Mouse (Mus musculus): ENCODE measurements around the gene Tnfrsf13b. TPM values are rescaled to one million over a fixed set of nuclear protein-coding genes. Genes with fewer than 3 reads are reported as not detected.

The Tnfrsf13b gene
- polyA plus RNA-seq, 1 experiment from 2014 or later: 1.6 TPM

GRCm38 (mm10) chr11:61110113-61110512 is 16.4 kb upstream of the Tnfrsf13b start:
- no peaks in the 10 kb centered on the region for H3K9me3 ChIP-seq
- no peak overlapping the region for H3K27ac ChIP-seq (replicated peaks)
- no peaks in the 10 kb centered on the region for H3K36me3 ChIP-seq
- H3K9ac ChIP-seq (replicated peaks): no peak overlapping the region
- WGBS: 74% methylated on average over 10 of the region's 10 CpGs
- peaks cover 12% of the 10 kb centered on the region; the same call in 1 of the 2 replicates for H3K27me3 ChIP-seq
- H3K4me2 ChIP-seq (replicated peaks): no peak overlapping the region
- H3K4me1 ChIP-seq: no peaks in the 10 kb centered on the region
- no peak overlapping the region for H3K4me3 ChIP-seq
- ATAC-seq (ENCODE audit: low FRiP score, low read depth): no peak

- Histone ChIP-seq H3K36me3 (no peaks in the 10 kb centered on the region), H3K27ac (replicated peaks) (no peak overlapping the region), H3K9me3 (no peaks in the 10 kb centered on the region), H3K9ac (replicated peaks) (no peak overlapping the region), H3K27me3 (peaks cover 11% of the 10 kb centered on the region; the same call in 1 of the 2 replicates), H3K4me2 (replicated peaks) (no peak overlapping the region), H3K4me1 (no peaks in the 10 kb centered on the region), H3K4me3 (no peak overlapping the region)
- 64% methylated on average over 1 of the region's 1 CpGs for WGBS
- ATAC-seq (ENCODE audit: low FRiP score, low read depth): no peak
Observed at GRCm38 (mm10) chr11:61110928-61111327, 15.6 kb upstream of the Tnfrsf13b start.

- no peaks in the 10 kb centered on the region for H3K36me3 ChIP-seq
- H3K4me1 ChIP-seq: no peaks in the 10 kb centered on the region
- peaks cover 7% of the 10 kb centered on the region; the same call in 1 of the 2 replicates for H3K27me3 ChIP-seq
- WGBS: 89% methylated on average over 4 of the region's 4 CpGs
- H3K9me3 ChIP-seq: no peaks in the 10 kb centered on the region
- no peak overlapping the region for H3K4me2 ChIP-seq (replicated peaks)
- no peak overlapping the region for H3K27ac ChIP-seq (replicated peaks)
- no peak overlapping the region for H3K9ac ChIP-seq (replicated peaks)
- no peak overlapping the region for H3K4me3 ChIP-seq
- no peak for ATAC-seq (ENCODE audit: low FRiP score, low read depth)
Observed at GRCm38 (mm10) chr11:61111472-61111871, 15.1 kb upstream of the Tnfrsf13b start.

- Histone ChIP-seq H3K4me2 (replicated peaks) (no peak overlapping the region), H3K27ac (replicated peaks) (no peak overlapping the region), H3K4me3 (no peak overlapping the region), H3K9me3 (no peaks in the 10 kb centered on the region), H3K4me1 (no peaks in the 10 kb centered on the region), H3K9ac (replicated peaks) (no peak overlapping the region), H3K27me3 (peaks cover 7% of the 10 kb centered on the region; the same call in 1 of the 2 replicates), H3K36me3 (no peaks in the 10 kb centered on the region)
- no peak for ATAC-seq (ENCODE audit: low FRiP score, low read depth)
- WGBS: 86% methylated on average over 8 of the region's 8 CpGs
Observed at GRCm38 (mm10) chr11:61112323-61112995, 14.1 kb upstream of the Tnfrsf13b start.

GRCm38 (mm10) chr11:61116226-61116625 is 10.3 kb upstream of the Tnfrsf13b start:
- Histone ChIP-seq H3K36me3 (no peaks in the 10 kb centered on the region), H3K27me3 (no peaks in the 10 kb centered on the region), H3K4me3 (no peak overlapping the region), H3K4me1 (no peaks in the 10 kb centered on the region), H3K9me3 (no peaks in the 10 kb centered on the region; the same call in 1 of the 2 replicates), H3K9ac (replicated peaks) (no peak overlapping the region), H3K27ac (replicated peaks) (no peak overlapping the region), H3K4me2 (replicated peaks) (no peak overlapping the region)
- no peak for ATAC-seq (ENCODE audit: low FRiP score, low read depth)
- WGBS: 69% methylated on average over 8 of the region's 8 CpGs

- Histone ChIP-seq H3K9ac (replicated peaks) (no peak overlapping the region), H3K4me2 (replicated peaks) (no peak overlapping the region), H3K4me3 (no peak overlapping the region), H3K27ac (replicated peaks) (no peak overlapping the region), H3K36me3 (no peaks in the 10 kb centered on the region), H3K27me3 (no peaks in the 10 kb centered on the region), H3K4me1 (no peaks in the 10 kb centered on the region), H3K9me3 (no peaks in the 10 kb centered on the region; the same call in 1 of the 2 replicates)
- WGBS: 92% methylated on average over 3 of the region's 3 CpGs
- no peak for ATAC-seq (ENCODE audit: low FRiP score, low read depth)
Observed at GRCm38 (mm10) chr11:61119996-61120583, 6.5 kb upstream of the Tnfrsf13b start.

GRCm38 (mm10) chr11:61122283-61122768 is 4.2 kb upstream of the Tnfrsf13b start:
- WGBS: 89% methylated on average over 9 of the region's 9 CpGs
- H3K27me3 ChIP-seq: no peaks in the 10 kb centered on the region
- no peak overlapping the region for H3K27ac ChIP-seq (replicated peaks)
- H3K36me3 ChIP-seq: no peaks in the 10 kb centered on the region
- no peaks in the 10 kb centered on the region for H3K4me1 ChIP-seq
- no peak overlapping the region for H3K4me3 ChIP-seq
- H3K4me2 ChIP-seq (replicated peaks): no peak overlapping the region
- H3K9me3 ChIP-seq: no peaks in the 10 kb centered on the region; the same call in 1 of the 2 replicates
- no peak overlapping the region for H3K9ac ChIP-seq (replicated peaks)
- no peak for ATAC-seq (ENCODE audit: low FRiP score, low read depth)

- WGBS: 91% methylated on average over 8 of the region's 8 CpGs
- Histone ChIP-seq H3K36me3 (no peaks in the 10 kb centered on the region), H3K4me1 (no peaks in the 10 kb centered on the region), H3K9ac (replicated peaks) (no peak overlapping the region), H3K9me3 (no peaks in the 10 kb centered on the region; the same call in 1 of the 2 replicates), H3K4me3 (no peak overlapping the region), H3K27me3 (no peaks in the 10 kb centered on the region), H3K27ac (replicated peaks) (no peak overlapping the region), H3K4me2 (replicated peaks) (no peak overlapping the region)
- no peak for ATAC-seq (ENCODE audit: low FRiP score, low read depth)
Observed at GRCm38 (mm10) chr11:61122769-61123288, 3.7 kb upstream of the Tnfrsf13b start.

GRCm38 (mm10) chr11:61123886-61124285 is 2.7 kb upstream of the Tnfrsf13b start:
- no peak overlapping the region for H3K4me2 ChIP-seq (replicated peaks)
- no peak overlapping the region for H3K4me3 ChIP-seq
- 72% methylated on average over 3 of the region's 3 CpGs for WGBS
- H3K4me1 ChIP-seq: no peaks in the 10 kb centered on the region
- no peak overlapping the region for H3K9ac ChIP-seq (replicated peaks)
- no peak for ATAC-seq (ENCODE audit: low FRiP score, low read depth)
- no peaks in the 10 kb centered on the region for H3K36me3 ChIP-seq
- no peaks in the 10 kb centered on the region for H3K9me3 ChIP-seq
- no peak overlapping the region for H3K27ac ChIP-seq (replicated peaks)
- no peaks in the 10 kb centered on the region for H3K27me3 ChIP-seq

- H3K27ac ChIP-seq (replicated peaks): no peak overlapping the region
- no peaks in the 10 kb centered on the region for H3K27me3 ChIP-seq
- no peaks in the 10 kb centered on the region for H3K9me3 ChIP-seq
- no peak for ATAC-seq (ENCODE audit: low FRiP score, low read depth)
- no peak overlapping the region for H3K4me3 ChIP-seq
- no peaks in the 10 kb centered on the region for H3K36me3 ChIP-seq
- no peak overlapping the region for H3K4me2 ChIP-seq (replicated peaks)
- no peaks in the 10 kb centered on the region for H3K4me1 ChIP-seq
- 86% methylated on average over 5 of the region's 5 CpGs for WGBS
- no peak overlapping the region for H3K9ac ChIP-seq (replicated peaks)
Observed at GRCm38 (mm10) chr11:61125970-61126369, 585 bp upstream of the Tnfrsf13b start.

GRCm38 (mm10) chr11:61127421-61128055 is 983 bp downstream of the Tnfrsf13b start:
- H3K4me1 ChIP-seq: no peaks in the 10 kb centered on the region
- 92% methylated on average over 8 of the region's 8 CpGs for WGBS

GRCm38 (mm10) chr11:61129305-61129704 is 2.8 kb downstream of the Tnfrsf13b start:
- Histone ChIP-seq H3K27ac (replicated peaks) (no peak overlapping the region), H3K27me3 (no peaks in the 10 kb centered on the region)
- ATAC-seq (ENCODE audit: low FRiP score, low read depth): no peak

More at GRCm38 (mm10) chr11:61127421-61128055, 983 bp downstream of the Tnfrsf13b start:
- Histone ChIP-seq H3K9ac (replicated peaks) (no peak overlapping the region), H3K27ac (replicated peaks) (no peak overlapping the region), H3K4me3 (no peak overlapping the region), H3K4me2 (replicated peaks) (no peak overlapping the region), H3K27me3 (no peaks in the 10 kb centered on the region), H3K9me3 (no peaks in the 10 kb centered on the region), H3K36me3 (no peaks in the 10 kb centered on the region)
- ATAC-seq (ENCODE audit: low FRiP score, low read depth): no peak

More at GRCm38 (mm10) chr11:61129305-61129704, 2.8 kb downstream of the Tnfrsf13b start:
- Histone ChIP-seq H3K4me2 (replicated peaks) (no peak overlapping the region), H3K9me3 (no peaks in the 10 kb centered on the region), H3K36me3 (no peaks in the 10 kb centered on the region), H3K4me3 (no peak overlapping the region), H3K9ac (replicated peaks) (no peak overlapping the region), H3K4me1 (no peaks in the 10 kb centered on the region)
- 56% methylated on average over 10 of the region's 10 CpGs for WGBS
